Mouse (Mus musculus) megakaryocyte, embryonic 14.5 days (primary cell): ENCODE results near the gene Socs1.

Experiments used
- FLI1 ChIP-seq: IDR thresholded peaks from 2 replicates; pipeline ENCODE4 v1.6.1; 2012; ENCODE audit warnings: low read length, inconsistent platforms, mixed read lengths
- GATA1 ChIP-seq: IDR thresholded peaks from 3 replicates; pipeline ENCODE4 v1.6.1; 2012; ENCODE audit warnings: mixed read lengths, low read length, inconsistent platforms, borderline replicate concordance

GRCm38 (mm10) chr16:10786288-10786687 is 952 bp upstream of the Socs1 start:
- TF ChIP-seq GATA1 (no peak), FLI1 (no peak)
